Comparison of ENCODE assay signal across 16 mouse cellular contexts in genomic region chr15:102782988-102783799, GRCm38 (mm10).
A peak's percentile ranks its signal among the peaks of the same experiment; 100 is the strongest.
DNase-seq lines count a peak whose midpoint lies in the region; ATAC-seq and TF ChIP-seq lines count a peak whose summit lies in the region.
"Had no signal": no experiment of that assay in that cellular context is flagged by ENCODE, and none has a peak within 500 bp of the region (broad histone marks: within the 10 kb centered on the region; RNA-seq: fewer than 3 reads in every experiment).

No protein-coding gene starts in this region.

- no peak for DNase-seq in midbrain, embryonic 11.5 days (ENCODE audit: low spot score, missing footprints)
- peak; percentile 59 to 63 for DNase-seq in kidney, adult 8-10 months
- peak; percentile 54 for DNase-seq in stomach, postnatal 0 days (ENCODE audit: low spot score)
- no peak for DNase-seq in gastrocnemius, postnatal 14 days
- DNase-seq in thymus, adult 18-20 months, result no peak
- DNase-seq: adrenal gland, postnatal 10 days; cerebellum, adult 11 months; embryo, embryonic 11 days; gastrocnemius, adult 2 months had no signal

- no peak overlapping the region for H3K9ac ChIP-seq in midbrain, embryonic 13.5 days (replicated peaks)
- no peak overlapping the region for H3K9ac ChIP-seq in midbrain, embryonic 11.5 days (ENCODE audit: low read length)
- H3K9ac ChIP-seq in limb, embryonic 12.5 days (replicated peaks), result no peak overlapping the region
- no peak overlapping the region for H3K9ac ChIP-seq in stomach, postnatal 0 days (ENCODE audit: low read length)

- peaks cover 17% of the 10 kb centered on the region for H3K4me1 ChIP-seq in midbrain, embryonic 13.5 days (replicated peaks)
- H3K4me1 ChIP-seq in midbrain, embryonic 11.5 days (ENCODE audit: control insufficient read depth, insufficient read depth, low read length), result no peaks in the 10 kb centered on the region
- peaks cover 21% of the 10 kb centered on the region for H3K4me1 ChIP-seq in limb, embryonic 12.5 days (replicated peaks)
- no peaks in the 10 kb centered on the region for H3K4me1 ChIP-seq in stomach, postnatal 0 days (replicated peaks; ENCODE audit: control insufficient read depth, insufficient read depth)
- H3K4me1 ChIP-seq: heart, embryonic 10.5 days; hindbrain, embryonic 10.5 days had no signal

- no peak for TF ChIP-seq EP300 in stomach, postnatal 0 days (optimal IDR thresholded peaks at IDR 0.05)

- H3K27ac ChIP-seq in midbrain, embryonic 13.5 days, result peak overlapping the region; percentile 48; the same call in 1 of the 2 replicates
- H3K27ac ChIP-seq in midbrain, embryonic 11.5 days (ENCODE audit: low read depth, low read length), result no peak overlapping the region
- peak overlapping the region; percentile 68 for H3K27ac ChIP-seq in limb, embryonic 12.5 days
- no peak overlapping the region for H3K27ac ChIP-seq in stomach, postnatal 0 days (replicated peaks)
- H3K27ac ChIP-seq: gastrocnemius, adult 2 months; heart, embryonic 10.5 days; hindbrain, embryonic 10.5 days had no signal

- peaks cover 3% of the 10 kb centered on the region; the same call in 1 of the 2 replicates for H3K27me3 ChIP-seq in midbrain, embryonic 13.5 days
- H3K27me3 ChIP-seq in midbrain, embryonic 11.5 days (ENCODE audit: control insufficient read depth, insufficient read depth, low read length), result no peaks in the 10 kb centered on the region; the same call in 1 of the 2 replicates
- H3K27me3 ChIP-seq in limb, embryonic 12.5 days, result 0 out of 2 replicates have a peak, but pooled peaks cover 7% of the 10 kb centered on the region
- peaks cover 2% of the 10 kb centered on the region; the same call in 1 of the 2 replicates for H3K27me3 ChIP-seq in stomach, postnatal 0 days (ENCODE audit: control insufficient read depth, insufficient read depth, low read length)

- no peaks in the 10 kb centered on the region for H3K36me3 ChIP-seq in midbrain, embryonic 13.5 days
- H3K36me3 ChIP-seq in midbrain, embryonic 11.5 days (ENCODE audit: control insufficient read depth, insufficient read depth, low read length), result no peaks in the 10 kb centered on the region
- H3K36me3 ChIP-seq in limb, embryonic 12.5 days, result no peaks in the 10 kb centered on the region
- H3K36me3 ChIP-seq in stomach, postnatal 0 days (ENCODE audit: control insufficient read depth, insufficient read depth, low read length), result no peaks in the 10 kb centered on the region
- H3K36me3 ChIP-seq: heart, embryonic 10.5 days; hindbrain, embryonic 10.5 days had no signal

- WGBS in midbrain, embryonic 13.5 days, result 59% methylated on average over 9 of the region's 9 CpGs
- 57% methylated on average over 9 of the region's 9 CpGs for WGBS in midbrain, embryonic 11.5 days
- WGBS in limb, embryonic 12.5 days, result 37% methylated on average over 9 of the region's 9 CpGs
- WGBS in stomach, postnatal 0 days, result 17% methylated on average over 9 of the region's 9 CpGs

- H3K4me2 ChIP-seq in midbrain, embryonic 13.5 days (replicated peaks), result no peak overlapping the region
- no peak overlapping the region for H3K4me2 ChIP-seq in midbrain, embryonic 11.5 days
- H3K4me2 ChIP-seq in limb, embryonic 12.5 days, result no peak overlapping the region; the same call in 1 of the 2 replicates
- no peak overlapping the region for H3K4me2 ChIP-seq in stomach, postnatal 0 days (replicated peaks; ENCODE audit: low read depth)
- H3K4me2 ChIP-seq: liver, embryonic 11.5 days had no signal

- ATAC-seq in midbrain, embryonic 13.5 days, result 0 out of 2 replicates have a peak, but pooled peaks have one; percentile 65
- ATAC-seq in midbrain, embryonic 11.5 days (ENCODE audit: low FRiP score), result no peak
- ATAC-seq in limb, embryonic 12.5 days (ENCODE audit: insufficient number of reproducible peaks, insufficient read depth, low FRiP score, low TSS enrichment, low read depth), result peak; percentile 82
- ATAC-seq in stomach, postnatal 0 days (ENCODE audit: low FRiP score, low TSS enrichment), result peak; percentile 90
- ATAC-seq in cerebellum, adult (ENCODE audit: insufficient number of reproducible peaks, low FRiP score, low TSS enrichment), result no peak
- ATAC-seq: Patski had no signal

- intact Hi-C loops in gastrocnemius, postnatal 14 days (cut with DNase I; ENCODE audit: low total_unique reads), result no loop called here

- no peak for TF ChIP-seq CTCF in stomach, postnatal 0 days (IDR thresholded peaks at IDR 0.05; ENCODE audit: low read depth)

- no peak overlapping the region for H3K4me3 ChIP-seq in midbrain, embryonic 13.5 days (replicated peaks)
- no peak overlapping the region for H3K4me3 ChIP-seq in midbrain, embryonic 11.5 days (ENCODE audit: low read depth, low read length)
- H3K4me3 ChIP-seq in limb, embryonic 12.5 days (replicated peaks), result no peak overlapping the region
- no peak overlapping the region for H3K4me3 ChIP-seq in stomach, postnatal 0 days (ENCODE audit: low read depth, low read length)
- H3K4me3 ChIP-seq: gastrocnemius, adult 2 months; heart, embryonic 10.5 days; hindbrain, embryonic 10.5 days had no signal

- H3K9me3 ChIP-seq in midbrain, embryonic 13.5 days, result no peaks in the 10 kb centered on the region
- H3K9me3 ChIP-seq in midbrain, embryonic 11.5 days (ENCODE audit: control insufficient read depth, low read length), result no peaks in the 10 kb centered on the region
- H3K9me3 ChIP-seq in limb, embryonic 12.5 days, result no peaks in the 10 kb centered on the region
- no peaks in the 10 kb centered on the region for H3K9me3 ChIP-seq in stomach, postnatal 0 days (ENCODE audit: control insufficient read depth, low read length)
- H3K9me3 ChIP-seq: heart, embryonic 10.5 days; hindbrain, embryonic 10.5 days had no signal

Comparison
In these comparisons a context has a peak if more than half of its experiments do, and no peak if none do; other contexts are left out.
1. ATAC-seq: peak in midbrain, embryonic 13.5 days (single experiment), limb, embryonic 12.5 days (single experiment) and stomach, postnatal 0 days (single experiment); none in midbrain, embryonic 11.5 days (single experiment) and cerebellum, adult (single experiment).
2. H3K27ac ChIP-seq: peak in midbrain, embryonic 13.5 days (single experiment) and limb, embryonic 12.5 days (single experiment); none in midbrain, embryonic 11.5 days (single experiment) and stomach, postnatal 0 days (single experiment).
3. DNase-seq: peak in kidney, adult 8-10 months (2 of 2) and stomach, postnatal 0 days (single experiment); none in midbrain, embryonic 11.5 days (single experiment), gastrocnemius, postnatal 14 days (single experiment) and thymus, adult 18-20 months (0 of 2).